Mouse (Mus musculus) C2C12 (cell line): Measurements from ENCODE around the gene Tgfbr2.

Experiments
- CTCF ChIP-seq: IDR thresholded peaks from one replicate; pipeline ENCODE4 v1.5.1; 2011; ENCODE audit not compliant: control insufficient read depth, insufficient read depth, insufficient read length
- MYOG ChIP-seq: IDR thresholded peaks from one replicate; pipeline ENCODE4 v1.6.1; 2011; ENCODE audit not compliant: control insufficient read depth, insufficient read length; ENCODE audit errors: extremely low read depth

GRCm38 (mm10) chr9:116076163-116076562, 99.0 kb downstream of the Tgfbr2 start:
- TF ChIP-seq CTCF (no peak), MYOG (no peak)
